Mouse (Mus musculus) lung, adult 2 months (tissue): Measurements from ENCODE around the gene Srrm1.

ENCODE experiments used
- CTCF ChIP-seq: fragments of 200-500 bp; IDR thresholded peaks from 2 replicates; pipeline ENCODE4 v1.5.1; 2011; ENCODE audit warnings: mild to moderate bottlenecking, low read length, control low read depth; ENCODE audit not compliant: insufficient read depth
- POLR2A ChIP-seq: fragments of 200-500 bp; IDR thresholded peaks from 2 replicates; pipeline ENCODE4 v1.6.1; 2011; ENCODE audit warnings: low read depth, mild to moderate bottlenecking, control low read depth, low read length, borderline replicate concordance; ENCODE audit errors: extremely low read depth

- TF ChIP-seq CTCF (no peak), POLR2A (peak; percentile 98)
Measured at GRCm38 (mm10) chr4:135272640-135273306, 80.3 kb downstream of the Srrm1 start, which contains the start of gene Clic4.
